Mouse (Mus musculus): ENCODE results near the gene Hspb11. TPM values are rescaled to one million over a fixed set of nuclear protein-coding genes. Genes with fewer than 3 reads are reported as not detected.

The Hspb11 gene
- polyA plus RNA-seq (2014; fragmentation: Nextera tagmentation; extraction: Ambion mirVana): 31.1 and 39.1 TPM in 2 replicates

DNA sequence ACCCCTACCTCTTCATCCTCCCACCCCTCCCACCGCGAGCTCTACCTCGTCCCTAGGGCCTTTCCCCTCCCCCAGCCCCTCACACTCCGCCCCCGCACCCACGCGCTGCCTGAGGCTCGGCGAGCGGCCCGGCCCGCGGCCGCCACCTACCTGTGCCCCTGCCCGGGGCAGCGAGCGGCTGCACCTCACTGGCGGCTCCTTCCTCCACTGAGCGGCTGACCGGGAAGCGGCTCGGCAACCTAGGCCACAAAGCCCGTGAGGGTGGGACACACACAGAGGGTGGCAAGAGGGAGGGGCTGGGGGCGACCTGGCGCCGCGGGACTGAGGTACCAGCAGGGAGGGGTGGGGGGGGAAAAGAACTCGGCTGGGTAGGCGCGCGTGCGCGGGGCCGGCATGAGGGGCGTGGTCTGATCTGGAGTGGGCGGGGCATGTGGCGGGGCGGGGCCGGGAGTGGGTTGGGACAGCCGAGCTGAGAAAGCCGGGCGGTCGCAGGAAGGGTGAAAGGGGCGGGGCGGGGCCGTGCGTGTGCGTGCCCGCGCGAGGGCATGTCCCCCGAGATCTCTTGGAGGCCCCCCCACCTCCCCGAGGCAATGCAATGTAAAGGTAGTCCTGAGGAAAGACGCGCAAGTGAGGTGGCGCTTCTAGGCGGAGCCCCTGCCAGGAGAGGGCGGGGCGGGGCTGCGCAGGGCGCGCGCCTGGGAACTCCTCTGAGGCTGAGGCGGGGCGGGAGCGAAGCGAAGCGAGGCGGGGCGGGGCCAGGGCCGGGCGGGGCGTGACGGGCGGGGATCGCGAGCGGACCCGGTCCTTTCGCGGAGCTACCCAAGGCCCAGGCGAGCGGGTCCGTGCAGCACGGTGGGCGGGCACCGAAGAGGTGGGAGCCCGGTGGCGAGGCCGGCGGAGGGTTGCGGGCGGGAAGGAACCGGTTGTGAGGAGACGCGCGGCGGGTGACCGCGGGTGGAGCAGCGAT is at the start of gene Hspb11, which contains the start of gene Lrrc42:
Gene Hspb11 (plus strand): TSS at position 469 of the 967 bp plus-strand sequence.
Gene Lrrc42 (minus strand): TSS at position 408 of the 967 bp plus-strand sequence.
- ATAC-seq (replicated peaks; ENCODE audit: low FRiP score, low TSS enrichment, low read depth) (peak; percentile 97), DNase-seq (ENCODE audit: low spot score) (peak; percentile 99)
- Histone ChIP-seq H3K27ac (ENCODE audit: low read depth) (peak within 1 kb of the TSS; percentile 74), H3K4me2 (ENCODE audit: low read length) (peak within 1 kb of the TSS; percentile 63), H3K4me1 (replicated peaks; ENCODE audit: control insufficient read depth, insufficient read depth, low read length) (peaks cover 25% of the 10 kb centered on the region), H3K36me3 (ENCODE audit: control insufficient read depth, insufficient read depth, low read length) (no peaks in the 10 kb centered on the region), H3K27me3 (replicated peaks; ENCODE audit: control insufficient read depth, insufficient read depth, low read length) (no peaks in the 10 kb centered on the region), H3K4me3 (ENCODE audit: low read depth, low read length) (peak within 1 kb of the TSS; percentile 81), H3K9me3 (ENCODE audit: control insufficient read depth, low read length) (no peaks in the 10 kb centered on the region), H3K9ac (ENCODE audit: low read length) (peak within 1 kb of the TSS; percentile 86)
- WGBS: under 1% methylated on average over 99 of the region's 101 CpGs

DNA sequence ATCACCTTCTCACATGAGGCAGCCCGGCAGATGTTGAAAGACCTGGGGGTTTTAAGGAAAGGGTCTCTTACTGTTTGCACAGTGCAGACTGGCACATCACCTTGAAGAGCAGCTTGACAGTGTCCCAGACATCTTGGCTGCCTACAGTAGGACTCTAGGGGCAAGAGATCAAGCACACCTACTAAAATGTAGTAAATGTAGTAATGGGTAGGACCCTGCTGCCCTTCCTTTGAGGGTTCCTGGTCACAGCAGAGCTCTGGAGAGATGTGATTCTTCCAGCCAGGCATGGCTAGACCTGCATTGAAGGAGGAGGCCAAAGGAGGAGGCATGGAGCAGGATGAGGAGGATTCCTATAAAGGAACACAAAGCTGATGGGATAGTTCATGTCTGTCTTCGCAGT is 46.4 kb upstream of the Hspb11 start:
- Histone ChIP-seq H3K4me1 (replicated peaks; ENCODE audit: control insufficient read depth, insufficient read depth, low read length) (no peaks in the 10 kb centered on the region), H3K9me3 (ENCODE audit: control insufficient read depth, low read length) (no peaks in the 10 kb centered on the region), H3K27me3 (replicated peaks; ENCODE audit: control insufficient read depth, insufficient read depth, low read length) (no peaks in the 10 kb centered on the region), H3K36me3 (ENCODE audit: control insufficient read depth, insufficient read depth, low read length) (peaks cover 48% of the 10 kb centered on the region), H3K27ac (ENCODE audit: low read depth) (no peak overlapping the region), H3K4me2 (ENCODE audit: low read length) (no peak overlapping the region), H3K9ac (ENCODE audit: low read length) (no peak overlapping the region), H3K4me3 (ENCODE audit: low read depth, low read length) (no peak overlapping the region)
- 94% methylated on average over 2 of the region's 2 CpGs for WGBS
- DNase-seq (ENCODE audit: low spot score): no peak
- no peak for ATAC-seq (replicated peaks; ENCODE audit: low FRiP score, low TSS enrichment, low read depth)

DNA sequence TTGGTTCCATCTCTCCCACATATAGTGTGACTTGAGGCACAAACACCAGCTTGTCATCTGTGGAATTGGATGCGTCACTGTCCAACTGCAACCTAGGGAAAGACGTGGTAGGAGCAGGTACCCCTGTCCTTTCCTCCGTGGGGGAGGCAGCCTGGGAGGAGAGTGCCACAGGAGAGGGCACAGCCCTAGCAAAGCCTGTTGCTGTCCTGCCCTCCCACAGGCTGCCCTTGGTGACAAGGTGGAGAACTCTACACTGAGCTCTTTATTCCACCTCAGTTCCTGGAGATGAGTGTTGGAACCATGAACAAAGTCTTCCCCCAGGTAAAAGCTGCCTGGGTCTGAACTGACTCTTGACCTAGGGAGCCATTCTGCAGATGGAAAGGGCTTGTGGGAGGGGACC is 44.5 kb upstream of the Hspb11 start, which contains the start of gene Ldlrad1:
Gene Ldlrad1 (plus strand): TSS at position 301 of the 400 bp plus-strand sequence.
- H3K4me2 ChIP-seq (ENCODE audit: low read length): no peak within 1 kb of the TSS
- no peak within 1 kb of the TSS for H3K4me3 ChIP-seq (ENCODE audit: low read depth, low read length)
- no peaks in the 10 kb centered on the region for H3K4me1 ChIP-seq (replicated peaks; ENCODE audit: control insufficient read depth, insufficient read depth, low read length)
- no peaks in the 10 kb centered on the region for H3K27me3 ChIP-seq (replicated peaks; ENCODE audit: control insufficient read depth, insufficient read depth, low read length)
- H3K9ac ChIP-seq (ENCODE audit: low read length): no peak within 1 kb of the TSS
- no peaks in the 10 kb centered on the region for H3K9me3 ChIP-seq (ENCODE audit: control insufficient read depth, low read length)
- H3K36me3 ChIP-seq (ENCODE audit: control insufficient read depth, insufficient read depth, low read length): peaks cover 32% of the 10 kb centered on the region
- 78% methylated on average over 3 of the region's 3 CpGs for WGBS
- H3K27ac ChIP-seq (ENCODE audit: low read depth): no peak within 1 kb of the TSS
- ATAC-seq (replicated peaks; ENCODE audit: low FRiP score, low TSS enrichment, low read depth) (no peak), DNase-seq (ENCODE audit: low spot score) (no peak)

DNA sequence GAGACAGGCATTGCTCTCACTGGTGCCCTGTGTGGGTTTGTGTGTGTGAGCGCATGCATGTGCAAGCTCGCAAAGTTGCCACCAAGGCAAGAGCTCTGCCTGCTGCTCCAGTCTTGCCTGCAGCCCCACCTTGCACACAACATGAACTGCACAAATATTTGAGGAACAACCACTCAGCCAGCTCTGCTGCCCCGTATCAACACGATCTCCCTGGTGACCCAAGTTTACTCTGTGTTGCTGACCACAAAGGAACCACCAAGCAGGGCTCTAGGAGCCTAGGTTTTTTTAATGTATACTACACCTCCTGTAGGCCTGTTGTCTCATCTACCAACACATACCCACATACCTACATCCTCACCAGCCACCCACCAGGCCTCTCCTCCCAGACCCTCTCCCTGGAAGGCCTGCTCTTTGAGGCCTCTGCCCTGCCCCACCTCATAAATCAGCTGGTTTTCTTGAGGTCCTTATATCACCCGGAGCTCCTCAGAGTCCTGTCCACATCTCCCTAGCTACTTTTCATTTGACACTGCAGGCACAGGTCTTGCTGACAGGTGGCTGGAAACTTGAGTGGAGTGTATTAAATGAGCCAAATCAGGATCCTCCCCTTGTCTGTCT is 42.8 kb upstream of the Hspb11 start:
- 40% methylated on average over 5 of the region's 5 CpGs for WGBS
- DNase-seq (ENCODE audit: low spot score) (no peak), ATAC-seq (replicated peaks; ENCODE audit: low FRiP score, low TSS enrichment, low read depth) (no peak)
- H3K4me3 ChIP-seq (ENCODE audit: low read depth, low read length): no peak overlapping the region
- no peaks in the 10 kb centered on the region for H3K9me3 ChIP-seq (ENCODE audit: control insufficient read depth, low read length)
- H3K4me1 ChIP-seq (replicated peaks; ENCODE audit: control insufficient read depth, insufficient read depth, low read length): no peaks in the 10 kb centered on the region
- H3K27ac ChIP-seq (ENCODE audit: low read depth): no peak overlapping the region
- H3K36me3 ChIP-seq (ENCODE audit: control insufficient read depth, insufficient read depth, low read length): peaks cover 19% of the 10 kb centered on the region
- H3K4me2 ChIP-seq (ENCODE audit: low read length): no peak overlapping the region
- H3K27me3 ChIP-seq (replicated peaks; ENCODE audit: control insufficient read depth, insufficient read depth, low read length): no peaks in the 10 kb centered on the region
- H3K9ac ChIP-seq (ENCODE audit: low read length): no peak overlapping the region

DNA sequence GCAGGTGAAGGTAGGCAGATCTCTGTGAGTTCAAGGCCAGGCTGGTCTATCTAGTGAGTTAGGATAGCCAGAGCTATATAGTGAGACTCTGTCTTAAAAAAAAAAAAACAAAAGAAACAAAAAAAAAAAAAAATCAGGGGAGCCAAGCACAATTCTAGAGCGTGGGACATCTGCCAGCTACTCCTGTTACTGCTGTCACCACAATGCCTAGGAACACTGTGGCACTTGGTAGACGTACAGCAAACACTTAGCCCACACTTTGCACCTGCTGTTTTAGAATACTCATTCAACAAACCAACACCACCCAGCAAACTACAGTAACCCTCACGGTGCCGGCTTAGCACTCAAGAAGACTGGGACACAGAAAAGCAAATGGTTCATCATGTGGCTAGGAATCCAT is 41.9 kb upstream of the Hspb11 start:
- Histone ChIP-seq H3K9ac (ENCODE audit: low read length) (no peak overlapping the region), H3K4me1 (replicated peaks; ENCODE audit: control insufficient read depth, insufficient read depth, low read length) (no peaks in the 10 kb centered on the region), H3K4me3 (ENCODE audit: low read depth, low read length) (no peak overlapping the region), H3K9me3 (ENCODE audit: control insufficient read depth, low read length) (no peaks in the 10 kb centered on the region), H3K36me3 (ENCODE audit: control insufficient read depth, insufficient read depth, low read length) (peaks cover 15% of the 10 kb centered on the region), H3K27ac (ENCODE audit: low read depth) (no peak overlapping the region), H3K4me2 (ENCODE audit: low read length) (no peak overlapping the region), H3K27me3 (replicated peaks; ENCODE audit: control insufficient read depth, insufficient read depth, low read length) (no peaks in the 10 kb centered on the region)
- ATAC-seq (replicated peaks; ENCODE audit: low FRiP score, low TSS enrichment, low read depth) (no peak), DNase-seq (ENCODE audit: low spot score) (no peak)
- WGBS: 85% methylated on average over 4 of the region's 4 CpGs

DNA sequence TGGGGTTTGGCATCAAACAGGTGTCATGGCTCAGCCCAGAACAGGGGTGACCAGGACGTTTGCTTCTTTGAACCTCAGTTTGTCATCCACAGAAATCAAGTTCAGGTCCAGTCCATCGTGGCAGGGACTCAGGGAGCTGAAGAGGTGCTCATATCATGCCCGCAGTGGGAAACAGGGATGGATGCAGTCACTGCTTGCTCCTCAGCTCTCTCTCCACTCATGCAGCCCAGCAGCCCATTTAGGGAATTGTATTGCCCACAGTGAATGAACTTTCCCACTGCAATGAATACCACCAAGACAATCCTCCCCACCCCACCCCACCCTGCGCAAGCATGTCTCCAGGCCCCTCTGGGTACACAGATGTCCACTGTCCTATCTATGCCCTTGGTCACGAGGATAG is 41.5 kb upstream of the Hspb11 start:
- DNase-seq (ENCODE audit: low spot score) (no peak), ATAC-seq (replicated peaks; ENCODE audit: low FRiP score, low TSS enrichment, low read depth) (no peak)
- no peaks in the 10 kb centered on the region for H3K4me1 ChIP-seq (replicated peaks; ENCODE audit: control insufficient read depth, insufficient read depth, low read length)
- H3K4me3 ChIP-seq (ENCODE audit: low read depth, low read length): no peak overlapping the region
- no peaks in the 10 kb centered on the region for H3K27me3 ChIP-seq (replicated peaks; ENCODE audit: control insufficient read depth, insufficient read depth, low read length)
- no peaks in the 10 kb centered on the region for H3K9me3 ChIP-seq (ENCODE audit: control insufficient read depth, low read length)
- no peak overlapping the region for H3K27ac ChIP-seq (ENCODE audit: low read depth)
- no peak overlapping the region for H3K4me2 ChIP-seq (ENCODE audit: low read length)
- H3K36me3 ChIP-seq (ENCODE audit: control insufficient read depth, insufficient read depth, low read length): peaks cover 10% of the 10 kb centered on the region
- WGBS: 82% methylated on average over 5 of the region's 5 CpGs
- no peak overlapping the region for H3K9ac ChIP-seq (ENCODE audit: low read length)

DNA sequence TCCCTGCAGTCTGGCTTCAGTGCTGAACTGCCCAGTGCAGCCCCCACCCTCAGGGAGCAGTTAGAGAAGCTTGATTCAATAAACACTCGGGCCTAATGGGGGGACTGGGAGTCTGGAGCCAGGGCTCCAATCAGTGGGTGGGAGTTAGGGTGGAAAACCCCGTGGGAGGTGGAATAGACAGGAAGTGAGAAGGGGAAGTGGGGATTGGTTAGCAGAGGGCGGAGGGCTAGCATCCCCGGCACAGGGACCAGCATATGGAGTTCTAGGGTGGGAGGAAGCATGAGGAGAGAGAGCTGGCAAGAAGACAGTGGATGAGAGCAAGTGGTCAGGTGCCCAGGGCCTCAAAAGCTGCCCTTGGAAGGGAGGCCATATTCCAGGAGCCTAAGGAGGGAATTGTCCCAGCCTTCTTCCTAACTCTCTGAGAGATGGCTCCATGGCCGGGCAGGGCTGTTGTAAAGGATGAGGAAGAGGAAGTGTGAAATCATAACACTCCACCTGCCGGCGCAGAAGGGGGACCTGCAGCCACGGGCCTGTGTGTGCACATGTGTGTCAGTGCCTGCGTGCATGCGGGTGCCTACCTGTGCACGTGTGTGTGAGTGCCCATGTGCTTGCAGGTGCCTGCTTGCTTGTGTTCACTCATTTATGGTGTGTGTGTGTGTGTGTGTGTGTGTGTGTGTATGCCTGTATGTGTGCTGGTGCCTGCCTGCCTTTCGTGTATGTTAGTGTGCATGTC is 39.9 kb upstream of the Hspb11 start:
- Histone ChIP-seq H3K4me1 (replicated peaks; ENCODE audit: control insufficient read depth, insufficient read depth, low read length) (no peaks in the 10 kb centered on the region), H3K36me3 (ENCODE audit: control insufficient read depth, insufficient read depth, low read length) (0 out of 2 replicates have a peak, but pooled peaks cover 4% of the 10 kb centered on the region), H3K4me3 (ENCODE audit: low read depth, low read length) (no peak overlapping the region), H3K4me2 (ENCODE audit: low read length) (no peak overlapping the region), H3K9me3 (ENCODE audit: control insufficient read depth, low read length) (no peaks in the 10 kb centered on the region), H3K27ac (ENCODE audit: low read depth) (no peak overlapping the region), H3K27me3 (replicated peaks; ENCODE audit: control insufficient read depth, insufficient read depth, low read length) (no peaks in the 10 kb centered on the region), H3K9ac (ENCODE audit: low read length) (no peak overlapping the region)
- 61% methylated on average over 12 of the region's 12 CpGs for WGBS
- ATAC-seq (replicated peaks; ENCODE audit: low FRiP score, low TSS enrichment, low read depth): no peak
- no peak for DNase-seq (ENCODE audit: low spot score)

DNA sequence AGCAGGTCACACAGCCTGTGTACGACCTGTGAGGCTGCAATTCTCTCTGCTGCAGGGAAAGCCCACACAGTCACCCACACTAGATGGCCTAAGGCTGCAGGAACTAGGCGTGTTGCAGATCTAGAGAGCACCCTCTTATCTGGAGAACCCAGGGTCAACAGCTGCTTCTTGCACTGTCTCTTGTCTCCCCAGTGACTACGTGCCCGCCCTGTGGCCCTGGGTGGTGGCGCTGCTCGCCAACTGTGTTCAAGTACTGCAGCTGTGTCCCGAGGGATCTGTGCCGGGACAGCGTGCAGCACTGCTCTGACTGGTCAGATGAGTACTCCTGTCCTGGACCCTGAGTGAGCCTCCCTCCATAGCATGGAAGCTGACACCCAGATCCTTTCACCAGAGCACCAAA is 35.8 kb upstream of the Hspb11 start:
- 79% methylated on average over 9 of the region's 9 CpGs for WGBS
- Histone ChIP-seq H3K27me3 (replicated peaks; ENCODE audit: control insufficient read depth, insufficient read depth, low read length) (no peaks in the 10 kb centered on the region), H3K9me3 (ENCODE audit: control insufficient read depth, low read length) (no peaks in the 10 kb centered on the region), H3K27ac (ENCODE audit: low read depth) (no peak overlapping the region), H3K4me3 (ENCODE audit: low read depth, low read length) (no peak overlapping the region), H3K36me3 (ENCODE audit: control insufficient read depth, insufficient read depth, low read length) (no peaks in the 10 kb centered on the region), H3K4me1 (replicated peaks; ENCODE audit: control insufficient read depth, insufficient read depth, low read length) (no peaks in the 10 kb centered on the region), H3K9ac (ENCODE audit: low read length) (no peak overlapping the region), H3K4me2 (ENCODE audit: low read length) (no peak overlapping the region)
- ATAC-seq (replicated peaks; ENCODE audit: low FRiP score, low TSS enrichment, low read depth) (no peak), DNase-seq (ENCODE audit: low spot score) (no peak)

All from intestine, embryonic 14.5 days (tissue).